Mouse (Mus musculus): Measurements from ENCODE around the gene Rab3gap2.

The Rab3gap2 gene

DNA sequence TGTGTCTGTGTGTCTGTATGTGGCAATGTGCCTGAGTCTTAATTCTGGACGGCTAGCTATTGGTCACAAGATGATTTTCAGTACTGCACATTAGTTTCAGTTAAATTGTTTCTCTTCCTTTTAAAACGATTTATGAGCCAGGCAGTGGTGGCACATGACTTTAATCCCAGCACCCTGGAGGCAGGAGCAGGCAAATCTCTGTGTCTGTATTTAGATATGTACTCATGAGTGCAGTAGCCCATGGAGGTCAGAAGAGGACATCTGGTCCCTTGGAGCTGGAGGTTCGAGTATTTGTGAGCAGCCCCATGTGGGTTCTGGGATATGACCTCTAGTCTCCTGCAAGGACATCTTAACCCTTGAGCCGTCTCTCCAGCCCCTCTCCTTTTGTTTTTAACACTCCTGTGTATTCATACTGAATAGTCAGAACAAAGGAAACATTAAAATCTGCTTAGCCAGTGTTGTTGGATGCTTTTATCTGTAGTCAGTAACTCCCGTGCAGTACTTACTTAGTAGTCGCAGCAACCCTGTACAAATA is 131.4 kb downstream of the Rab3gap2 start:
- DNase-seq: no peak

Measured in liver (tissue).